Comparison of ENCODE assay signal across 24 mouse cellular contexts in the genomic region with DNA sequence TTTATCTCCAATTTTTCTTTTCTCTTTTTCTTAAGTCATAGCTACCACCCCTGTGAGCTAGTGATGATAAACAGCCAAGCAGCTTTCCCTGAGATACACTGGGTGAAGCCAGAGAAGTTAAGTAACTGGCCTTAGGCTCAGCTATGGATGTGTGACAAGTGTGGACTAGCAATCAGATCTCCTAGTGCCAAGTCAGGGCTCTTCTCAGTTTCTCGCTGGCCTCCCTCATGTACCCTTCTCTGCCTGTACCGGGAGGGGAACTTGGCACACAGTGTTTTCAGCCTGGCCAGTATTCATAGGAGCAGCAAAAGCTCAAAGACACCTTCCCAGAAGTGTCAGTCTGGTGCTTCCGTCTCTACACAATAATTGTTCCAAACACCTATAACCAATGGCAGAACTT. TPM values are rescaled to one million over a fixed set of nuclear protein-coding genes. Genes with fewer than 3 reads are reported as not detected.
DNase-seq lines count a peak whose midpoint lies in the region; ATAC-seq and TF ChIP-seq lines count a peak whose summit lies in the region.
"Had no signal": no experiment of that assay in that cellular context is flagged by ENCODE, and none has a peak within 500 bp of the region (broad histone marks: within the 10 kb centered on the region; RNA-seq: fewer than 3 reads in every experiment).

No protein-coding gene starts in this region.

- intact Hi-C loops in gastrocnemius, adult 2 months (cut with DNase I): loop anchor here (10.0 kb wide), 1 partner anchor 311 kb away; no protein-coding TSS in a partner anchor

- peaks cover 11% of the 10 kb centered on the region for H3K4me1 ChIP-seq in midbrain, embryonic 10.5 days
- H3K4me1 ChIP-seq in heart, embryonic 12.5 days (replicated peaks): peaks cover 3% of the 10 kb centered on the region

- no peak overlapping the region for H3K4me2 ChIP-seq in heart, embryonic 12.5 days
- H3K4me2 ChIP-seq: embryonic facial prominence, embryonic 12.5 days; embryonic facial prominence, embryonic 15.5 days; heart, embryonic 11.5 days; heart, embryonic 15.5 days; hindbrain, embryonic 14.5 days had no signal

- no peaks in the 10 kb centered on the region for H3K9me3 ChIP-seq in midbrain, embryonic 10.5 days (replicated peaks)
- H3K9me3 ChIP-seq in heart, embryonic 12.5 days (replicated peaks): no peaks in the 10 kb centered on the region
- H3K9me3 ChIP-seq: embryonic facial prominence, embryonic 12.5 days; embryonic facial prominence, embryonic 15.5 days; G1E; heart, embryonic 15.5 days had no signal

- no peak overlapping the region for H3K9ac ChIP-seq in heart, embryonic 12.5 days
- H3K9ac ChIP-seq: embryonic facial prominence, embryonic 12.5 days; embryonic facial prominence, embryonic 15.5 days; forebrain, postnatal 0 days; heart, embryonic 15.5 days; hindbrain, embryonic 14.5 days had no signal

- peak overlapping the region; percentile 25; the same call in 1 of the 2 replicates for H3K27ac ChIP-seq in gastrocnemius, adult 2 months
- H3K27ac ChIP-seq in midbrain, embryonic 10.5 days (replicated peaks): no peak overlapping the region
- no peak overlapping the region for H3K27ac ChIP-seq in heart, embryonic 12.5 days (ENCODE audit: poor library complexity, severe bottlenecking)
- H3K27ac ChIP-seq: embryonic facial prominence, embryonic 12.5 days; embryonic facial prominence, embryonic 15.5 days; heart, embryonic 15.5 days; hindbrain, embryonic 14.5 days had no signal

- TF ChIP-seq CTCF in gastrocnemius, adult 2 months (IDR thresholded peaks at IDR 0.05): no peak

- DNase-seq in gastrocnemius, adult 2 months: peak; percentile 82
- DNase-seq in gastrocnemius, postnatal 4 days (ENCODE audit: low spot score in 2 of 2): no peak
- DNase-seq in spleen, postnatal 4 days (ENCODE audit: low spot score in 2 of 2): peak; percentile 7 to 53
- no peak for DNase-seq in spleen, adult 18-20 months
- peak; percentile 43 to 48 for DNase-seq in gastrocnemius, adult 8-10 months (ENCODE audit: low spot score in 2 of 2)
- peak; percentile 67 for DNase-seq in gastrocnemius, postnatal 25 days
- no peak for DNase-seq in midbrain, embryonic 10.5 days (ENCODE audit: low spot score)
- DNase-seq: adrenal gland, postnatal 10 days; adrenal gland, postnatal 36 days; B cell, adult 2 months; cerebellum, adult 18-20 months; cerebellum, adult 9-10 months; forebrain, postnatal 0 days; heart, postnatal 10 days; heart, postnatal 4 days had no signal

- H3K27me3 ChIP-seq in midbrain, embryonic 10.5 days (ENCODE audit: low read depth, poor library complexity, severe bottlenecking): no peaks in the 10 kb centered on the region
- no peaks in the 10 kb centered on the region for H3K27me3 ChIP-seq in heart, embryonic 12.5 days (replicated peaks)
- H3K27me3 ChIP-seq: embryonic facial prominence, embryonic 12.5 days; embryonic facial prominence, embryonic 15.5 days; heart, embryonic 15.5 days had no signal

- H3K36me3 ChIP-seq in midbrain, embryonic 10.5 days: no peaks in the 10 kb centered on the region
- H3K36me3 ChIP-seq in heart, embryonic 12.5 days: no peaks in the 10 kb centered on the region
- H3K36me3 ChIP-seq: embryonic facial prominence, embryonic 12.5 days; embryonic facial prominence, embryonic 15.5 days; G1E; heart, embryonic 15.5 days had no signal

- 92% methylated on average over 3 of the region's 3 CpGs for WGBS in midbrain, embryonic 10.5 days
- 82% methylated on average over 3 of the region's 3 CpGs for WGBS in heart, embryonic 12.5 days

- no peak overlapping the region for H3K4me3 ChIP-seq in gastrocnemius, adult 2 months
- no peak overlapping the region for H3K4me3 ChIP-seq in midbrain, embryonic 10.5 days
- H3K4me3 ChIP-seq in heart, embryonic 12.5 days: no peak overlapping the region
- H3K4me3 ChIP-seq: embryonic facial prominence, embryonic 12.5 days; embryonic facial prominence, embryonic 15.5 days; heart, embryonic 15.5 days had no signal

- no peak for ATAC-seq in heart, embryonic 12.5 days (ENCODE audit: insufficient number of reproducible peaks, low FRiP score)
- ATAC-seq: forebrain, embryonic 14.5 days; forebrain, postnatal 0 days; Patski had no signal

RNA-seq across cellular contexts. Expression of gene Mocs1, which starts 4.3 kb away (rescaled TPM):
- total RNA-seq in gastrocnemius, adult 2 months (2021): 10 to 100 TPM; 18.5 to 19.4 TPM
- 10 to 100 TPM; 20.3 to 20.8 TPM for total RNA-seq in gastrocnemius, postnatal 4 days (2021)
- 10 to 100 TPM; 17.6 to 26.4 (median 19.8) TPM for total RNA-seq in gastrocnemius, adult 8-10 months (2022)
- total RNA-seq in gastrocnemius, postnatal 25 days (2021): 10 to 100 TPM; 16.1 to 20.3 TPM
- 4.9 and 5.2 TPM in 2 replicates for polyA plus RNA-seq in midbrain, embryonic 10.5 days (2016; fragmentation: Nextera tagmentation; extraction: Ambion mirVana)
- 6.6 TPM in 2 replicates for polyA plus RNA-seq in heart, embryonic 12.5 days (2016; fragmentation: Nextera tagmentation; extraction: Ambion mirVana)

Comparison
In these comparisons a context has a peak if more than half of its experiments do, and no peak if none do; other contexts are left out.
1. DNase-seq: peak in gastrocnemius, adult 2 months (single experiment), spleen, postnatal 4 days (2 of 2), gastrocnemius, adult 8-10 months (2 of 2) and gastrocnemius, postnatal 25 days (single experiment); none in gastrocnemius, postnatal 4 days (0 of 2), spleen, adult 18-20 months (0 of 2) and midbrain, embryonic 10.5 days (single experiment).